Mouse (Mus musculus) liver, embryonic 14.5 days (tissue): Measurements from ENCODE around the gene Man1a. TPM values are rescaled to one million over a fixed set of nuclear protein-coding genes. Genes with fewer than 3 reads are reported as not detected.

ENCODE experiments used
- ATAC-seq: fragments of 200-750 bp; cut with Nextera tagmentation; 2 replicates; pipeline ENCODE4 v1.8.0; 2017; ENCODE audit warnings: moderate number of reproducible peaks, mild to moderate bottlenecking, moderate library complexity; ENCODE audit not compliant: insufficient read depth
- DNase-seq, 3 experiments: peaks; one replicate each; pipeline ENCODE4 v3.0.0-alpha.2; 2012 to 2013; ENCODE audit warnings: low read depth in 3 of 3, low spot score in 3 of 3
- H3K27ac ChIP-seq: fragments of 300-500 bp; sonication (generic); 2 replicates; pipeline ENCODE4 v1.5.1; 2014; ENCODE audit warnings: moderate library complexity, mild to moderate bottlenecking, control low read depth, inconsistent platforms
- H3K27me3 ChIP-seq: fragments of 300-500 bp; sonication (generic); 2 replicates; pipeline ENCODE4 v1.6.1; 2014; ENCODE audit warnings: mild to moderate bottlenecking, low read length, moderate library complexity; ENCODE audit not compliant: control insufficient read depth, insufficient read depth
- H3K36me3 ChIP-seq: fragments of 300-500 bp; sonication (generic); replicated peaks from 2 replicates; pipeline ENCODE4 v1.6.1; 2014; ENCODE audit warnings: low read depth; ENCODE audit not compliant: control insufficient read depth, insufficient read depth
- H3K4me1 ChIP-seq, 2 experiments: fragments of 200-500 bp in 1 of 2; fragments of 300-500 bp in 1 of 2; sonication (generic) in 1 of 2; replicated peaks; 2 replicates each; pipeline ENCODE4 v1.6.1; 2012 to 2014; ENCODE audit warnings: antibody characterized with exemption in 1 of 2, inconsistent platforms in 1 of 2, low read length in 1 of 2; ENCODE audit not compliant: control insufficient read depth in 2 of 2, insufficient read depth in 2 of 2
- H3K4me2 ChIP-seq: fragments of 300-500 bp; sonication (generic); 2 replicates; pipeline ENCODE4 v1.6.1; 2014; ENCODE audit warnings: low read depth, mild to moderate bottlenecking, control low read depth, moderate library complexity
- H3K4me3 ChIP-seq, 2 experiments: fragments of 200-500 bp in 1 of 2; fragments of 300-500 bp in 1 of 2; sonication (generic) in 1 of 2; 2 replicates each; pipeline ENCODE4 v1.5.1; 2012 to 2014; ENCODE audit warnings: low read depth in 2 of 2, low read length in 2 of 2, mild to moderate bottlenecking in 2 of 2, control low read depth in 1 of 2, inconsistent platforms in 1 of 2, moderate library complexity in 1 of 2; ENCODE audit not compliant: insufficient read depth in 1 of 2
- H3K9ac ChIP-seq: fragments of 300-500 bp; sonication (generic); replicated peaks from 2 replicates; pipeline ENCODE4 v1.6.1; 2014; ENCODE audit warnings: mild to moderate bottlenecking, control low read depth, moderate library complexity
- H3K9me3 ChIP-seq: fragments of 300-500 bp; sonication (generic); 2 replicates; pipeline ENCODE4 v1.6.1; 2016; ENCODE audit warnings: low read length, mixed read lengths; ENCODE audit not compliant: control insufficient read depth
- CTCF ChIP-seq: IDR thresholded peaks from 2 replicates; pipeline ENCODE4 v1.5.1; 2016; ENCODE audit warnings: antibody characterized with exemption, low read depth, control low read depth
- EP300 ChIP-seq: IDR thresholded peaks from 2 replicates; pipeline ENCODE4 v1.6.1; 2016; ENCODE audit warnings: antibody characterized with exemption, low read depth
- WGBS: fragments of 180-500 bp; shearing (Covaris S2); extraction: QIAGEN DNeasy Blood & Tissue Kit; methylation state at CpG from one replicate; pipeline ENCODE4 v1.1.7; 2014; ENCODE audit not compliant: insufficient replicate concordance; 5-methylcytosine and 5-hydroxymethylcytosine counted together
- polyA plus RNA-seq, 2 experiments: library from polyadenylated mRNA; depleted of rRNA in 1 of 2; stranded (reverse) in 1 of 2; unstranded in 1 of 2; fragments of >200 nt; fragmentation: Nextera tagmentation in 1 of 2; extraction: Ambion mirVana in 1 of 2; gene quantifications; 2 replicates each; pipeline versions ENCODE4 v1.2.1 to v1.2.3; 2012 to 2014

Man1a gene
- polyA plus RNA-seq, 2 experiments: 12.4 TPM

- peak in 2 of 3 experiments; percentile 10 to 22 for DNase-seq
Measured at GRCm38 (mm10) chr10:54073641-54074203, 2.7 kb downstream of the Man1a start.

GRCm38 (mm10) chr10:54072336-54072735, 4.1 kb downstream of the Man1a start:
- Histone ChIP-seq H3K9me3 (no peaks in the 10 kb centered on the region), H3K4me2 (peak overlapping the region; percentile 95), H3K27ac (no peak overlapping the region), H3K9ac (peak overlapping the region; percentile 83), H3K4me3 (peak overlapping the region; percentile 88 to 91), H3K4me1 (peaks cover 8 to 29% of the 10 kb centered on the region in 2 experiments), H3K36me3 (peaks cover 20% of the 10 kb centered on the region), H3K27me3 (peaks cover 3% of the 10 kb centered on the region)
- TF ChIP-seq EP300 (no peak), CTCF (no peak)
- ATAC-seq: no peak
- WGBS: 82% methylated on average over 2 of the region's 2 CpGs
- DNase-seq: no peak

More at GRCm38 (mm10) chr10:54073641-54074203, 2.7 kb downstream of the Man1a start:
- Histone ChIP-seq H3K4me1 (peaks cover 8 to 26% of the 10 kb centered on the region in 2 experiments), H3K27ac (peak overlapping the region; percentile 59), H3K4me2 (peak overlapping the region; percentile 95), H3K9ac (peak overlapping the region; percentile 83), H3K27me3 (peaks cover 3% of the 10 kb centered on the region), H3K36me3 (peaks cover 15% of the 10 kb centered on the region), H3K4me3 (peak overlapping the region; percentile 88 to 91), H3K9me3 (no peaks in the 10 kb centered on the region)
- TF ChIP-seq EP300 (no peak), CTCF (no peak)
- ATAC-seq: no peak
- 58% methylated on average over 6 of the region's 6 CpGs for WGBS

GRCm38 (mm10) chr10:54070496-54070895, 5.9 kb downstream of the Man1a start:
- H3K36me3 ChIP-seq: peaks cover 31% of the 10 kb centered on the region
- no peak for TF ChIP-seq EP300
- no peak for TF ChIP-seq CTCF
- no peak overlapping the region for H3K9ac ChIP-seq
- H3K4me1 ChIP-seq: peaks cover 8 to 21% of the 10 kb centered on the region in 2 experiments
- DNase-seq (no peak), ATAC-seq (no peak)
- H3K27ac ChIP-seq: no peak overlapping the region
- H3K4me2 ChIP-seq: peak overlapping the region; percentile 95; the same call in 1 of the 2 replicates
- H3K4me3 ChIP-seq: peak overlapping the region in 1 of 2 experiments; percentile 12; a peak in 1 of 4 replicates
- WGBS: 80% methylated on average over 5 of the region's 5 CpGs
- no peaks in the 10 kb centered on the region for H3K27me3 ChIP-seq
- H3K9me3 ChIP-seq: no peaks in the 10 kb centered on the region

GRCm38 (mm10) chr10:54069412-54069811, 7.0 kb downstream of the Man1a start:
- Histone ChIP-seq H3K4me2 (no peak overlapping the region), H3K36me3 (peaks cover 36% of the 10 kb centered on the region)
- no peak for ATAC-seq

GRCm38 (mm10) chr10:54066683-54067082, 9.7 kb downstream of the Man1a start:
- ATAC-seq (no peak), DNase-seq (no peak)
- Histone ChIP-seq H3K4me3 (no peak overlapping the region), H3K9ac (no peak overlapping the region), H3K4me1 (peaks cover 2 to 5% of the 10 kb centered on the region in 2 experiments; a peak in 2 of 4 replicates), H3K27ac (no peak overlapping the region), H3K27me3 (no peaks in the 10 kb centered on the region), H3K36me3 (peaks cover 36% of the 10 kb centered on the region), H3K4me2 (no peak overlapping the region), H3K9me3 (no peaks in the 10 kb centered on the region)
- no peak for TF ChIP-seq EP300

More at GRCm38 (mm10) chr10:54069412-54069811, 7.0 kb downstream of the Man1a start:
- TF ChIP-seq CTCF (no peak), EP300 (no peak)
- Histone ChIP-seq H3K4me3 (no peak overlapping the region), H3K4me1 (peaks cover 8 to 21% of the 10 kb centered on the region in 2 experiments), H3K27ac (no peak overlapping the region), H3K27me3 (no peaks in the 10 kb centered on the region), H3K9ac (no peak overlapping the region), H3K9me3 (no peaks in the 10 kb centered on the region)
- WGBS: 90% methylated on average over 5 of the region's 5 CpGs
- no peak for DNase-seq
